ENCODE assay signal across 8 mouse cellular contexts in the genomic region with DNA sequence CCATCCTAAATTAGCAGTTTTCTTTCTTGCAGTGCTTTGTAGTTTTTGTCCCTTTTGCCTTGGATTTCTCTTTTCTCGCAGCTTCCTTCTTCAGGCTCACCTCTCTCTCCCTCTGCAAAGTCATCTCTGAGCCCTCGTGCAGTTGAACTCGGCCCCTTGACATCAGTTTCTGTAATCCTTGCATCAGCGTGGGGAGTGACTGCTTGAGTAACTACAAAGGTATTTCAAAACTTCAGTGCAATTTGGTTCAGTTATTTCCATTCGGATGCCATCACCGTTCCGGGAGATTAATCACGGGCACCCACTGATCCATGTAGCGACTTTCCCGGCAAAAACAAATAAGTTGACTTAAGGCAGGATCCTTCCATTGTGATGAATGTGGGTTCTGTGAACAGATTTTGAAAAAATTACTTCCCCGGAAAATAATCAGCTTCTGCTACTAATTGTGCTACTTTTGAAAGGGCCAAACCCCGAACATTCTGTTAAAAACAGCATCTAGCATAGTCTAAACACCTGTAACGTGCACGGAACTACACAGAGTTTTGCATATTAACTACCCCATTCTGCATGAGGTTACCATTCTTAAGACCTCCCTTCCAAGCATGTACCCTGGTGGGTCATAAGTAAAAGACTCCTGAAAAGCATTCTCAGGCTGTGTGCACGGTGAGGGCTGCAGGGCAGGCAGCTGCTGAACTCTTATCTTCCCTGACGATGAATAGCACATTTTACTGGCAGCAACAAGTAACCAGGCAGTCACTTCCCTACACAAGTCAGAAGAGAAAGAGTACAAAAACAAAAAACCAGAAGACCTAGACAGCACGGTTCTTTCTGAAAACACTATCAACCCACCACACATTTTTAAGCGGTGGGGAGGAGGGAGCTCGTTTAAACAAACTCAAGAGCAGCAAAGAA. TPM values are rescaled to one million over a fixed set of nuclear protein-coding genes. Genes with fewer than 3 reads are reported as not detected.
A peak's percentile ranks its signal among the peaks of the same experiment; 100 is the strongest.
DNase-seq lines count a peak whose midpoint lies in the region; ATAC-seq and TF ChIP-seq lines count a peak whose summit lies in the region.

No protein-coding gene starts in this region.

- no peak overlapping the region for H3K27ac ChIP-seq in brown adipose tissue, adult 24 weeks (replicated peaks; ENCODE audit: low read depth, low read length)
- peak overlapping the region; percentile 94 for H3K27ac ChIP-seq in heart, embryonic 12.5 days (ENCODE audit: poor library complexity, severe bottlenecking)
- peak overlapping the region; percentile 56 for H3K27ac ChIP-seq in stomach, postnatal 0 days (replicated peaks)

- no peaks in the 10 kb centered on the region for H3K36me3 ChIP-seq in heart, embryonic 12.5 days
- no peaks in the 10 kb centered on the region for H3K36me3 ChIP-seq in stomach, postnatal 0 days (ENCODE audit: control insufficient read depth, insufficient read depth, low read length)

- H3K4me1 ChIP-seq in brown adipose tissue, adult 24 weeks (ENCODE audit: control insufficient read depth, insufficient read depth, insufficient read length, low read length) = no peaks in the 10 kb centered on the region
- H3K4me1 ChIP-seq in heart, embryonic 12.5 days (replicated peaks) = peaks cover 7% of the 10 kb centered on the region
- no peaks in the 10 kb centered on the region for H3K4me1 ChIP-seq in stomach, postnatal 0 days (replicated peaks; ENCODE audit: control insufficient read depth, insufficient read depth)

- no peak for TF ChIP-seq CTCF in stomach, postnatal 0 days (IDR thresholded peaks at IDR 0.05; ENCODE audit: low read depth)

- H3K9me3 ChIP-seq in heart, embryonic 12.5 days (replicated peaks) = no peaks in the 10 kb centered on the region
- H3K9me3 ChIP-seq in stomach, postnatal 0 days (ENCODE audit: control insufficient read depth, low read length) = no peaks in the 10 kb centered on the region

- peak overlapping the region; percentile 87; the same call in 1 of the 2 replicates for H3K9ac ChIP-seq in heart, embryonic 12.5 days
- peak overlapping the region; percentile 89 for H3K9ac ChIP-seq in stomach, postnatal 0 days (ENCODE audit: low read length)

- no peak for TF ChIP-seq EP300 in stomach, postnatal 0 days (optimal IDR thresholded peaks at IDR 0.05)

- peak; percentile 65 for ATAC-seq in heart, embryonic 12.5 days (ENCODE audit: insufficient number of reproducible peaks, low FRiP score)
- ATAC-seq in megakaryocyte-erythroid progenitor cell, adult 5-6 weeks (replicated peaks; ENCODE audit: low FRiP score, low TSS enrichment, poor library complexity, severe bottlenecking) = peak; percentile 58
- no peak for ATAC-seq in stomach, postnatal 0 days (ENCODE audit: low FRiP score, low TSS enrichment)

- H3K27me3 ChIP-seq in heart, embryonic 12.5 days (replicated peaks) = 0 out of 2 replicates have a peak, but pooled peaks cover 4% of the 10 kb centered on the region
- no peaks in the 10 kb centered on the region for H3K27me3 ChIP-seq in stomach, postnatal 0 days (ENCODE audit: control insufficient read depth, insufficient read depth, low read length)

- 19% methylated on average over 19 of the region's 19 CpGs for WGBS in heart, embryonic 12.5 days
- WGBS in stomach, postnatal 0 days = 19% methylated on average over 19 of the region's 19 CpGs

- peak; percentile 25 to 65 for DNase-seq in adrenal gland, adult (ENCODE audit: inconsistent age in 2 of 2, low spot score in 1 of 2)
- no peak for DNase-seq in adrenal gland, postnatal 25 days
- peak; percentile 57 to 75 for DNase-seq in kidney, postnatal 36 days
- no peak for DNase-seq in stomach, postnatal 0 days (ENCODE audit: low spot score)
- DNase-seq in ovary, postnatal 36 days (ENCODE audit: low spot score) = no peak

- H3K4me2 ChIP-seq in heart, embryonic 12.5 days = peak overlapping the region; percentile 94
- H3K4me2 ChIP-seq in stomach, postnatal 0 days (replicated peaks; ENCODE audit: low read depth) = peak overlapping the region; percentile 76

- peak overlapping the region; percentile 88 for H3K4me3 ChIP-seq in brown adipose tissue, adult 24 weeks (ENCODE audit: insufficient read depth, low read depth, low read length)
- peak overlapping the region; percentile 94 for H3K4me3 ChIP-seq in heart, embryonic 12.5 days
- peak overlapping the region; percentile 75 for H3K4me3 ChIP-seq in stomach, postnatal 0 days (ENCODE audit: low read depth, low read length)

RNA-seq across cellular contexts. Expression of a gene that starts 1.6 kb away (rescaled TPM):
- total RNA-seq in adrenal gland, postnatal 25 days (2021) = 42.2 and 61.9 TPM in 2 replicates
- 6.2 and 6.3 TPM in 2 replicates for polyA plus RNA-seq in brown adipose tissue, adult 24 weeks (2012; ENCODE audit: insufficient read depth, insufficient read length, missing spikeins)
- 11.9 and 12.7 TPM in 2 replicates for polyA plus RNA-seq in heart, embryonic 12.5 days (2016; fragmentation: Nextera tagmentation; extraction: Ambion mirVana)
- total RNA-seq in megakaryocyte-erythroid progenitor cell, adult 5-6 weeks (2014; fragmentation: Nextera tagmentation) = 40.4 and 43.7 TPM in 2 replicates
- 94.9 and 97.9 TPM in 2 replicates for total RNA-seq in megakaryocyte-erythroid progenitor cell, adult 5-6 weeks (2017)
- 23.0 and 26.2 TPM in 2 replicates for polyA plus RNA-seq in stomach, postnatal 0 days (2015; fragmentation: Nextera tagmentation; extraction: Ambion mirVana)

Comparison
In these comparisons a context has a peak if more than half of its experiments do, and no peak if none do; other contexts are left out.
1. DNase-seq: peak in adrenal gland, adult (2 of 2) and kidney, postnatal 36 days (2 of 2); none in adrenal gland, postnatal 25 days (single experiment), stomach, postnatal 0 days (single experiment) and ovary, postnatal 36 days (single experiment).
2. Peak in every context shown above with its lines, with median percentiles within 50 percentile points of each other: H3K4me3 ChIP-seq.